Mouse (Mus musculus): ENCODE results near the gene Creb5. TPM values are rescaled to one million over a fixed set of nuclear protein-coding genes. Genes with fewer than 3 reads are reported as not detected.

Gene Creb5
- total RNA-seq, 2 experiments from 2014 or later: 5.0 to 5.2 TPM

DNA sequence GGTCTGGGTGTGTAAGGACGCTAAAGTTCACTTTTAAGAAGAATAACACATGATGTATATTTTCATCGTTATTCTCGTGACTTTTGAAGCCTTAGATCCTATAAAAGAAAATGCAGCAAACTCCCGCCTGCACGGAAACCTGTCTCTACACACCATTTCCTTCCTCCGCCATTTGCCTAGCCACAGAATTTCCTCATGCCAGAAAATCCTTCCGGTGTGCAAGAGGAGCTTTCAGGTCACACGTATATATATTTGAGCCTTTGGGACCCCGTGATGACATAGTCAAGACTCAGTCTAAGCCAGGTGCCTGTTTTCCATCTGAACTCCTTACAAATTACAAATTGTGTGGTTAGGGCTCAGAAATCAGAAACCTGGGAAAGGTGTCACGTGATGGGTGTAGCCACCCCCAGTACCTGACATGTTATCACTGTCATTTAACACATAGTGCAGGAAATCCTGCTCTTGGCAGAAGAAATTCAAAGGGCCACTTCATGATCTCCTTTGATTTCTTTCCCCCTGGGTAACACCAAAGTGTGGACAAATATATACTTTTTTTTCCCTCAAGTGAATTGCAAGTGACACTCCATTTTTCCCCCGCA, 158.9 kb downstream of the Creb5 start:
- no peak for DNase-seq

DNA sequence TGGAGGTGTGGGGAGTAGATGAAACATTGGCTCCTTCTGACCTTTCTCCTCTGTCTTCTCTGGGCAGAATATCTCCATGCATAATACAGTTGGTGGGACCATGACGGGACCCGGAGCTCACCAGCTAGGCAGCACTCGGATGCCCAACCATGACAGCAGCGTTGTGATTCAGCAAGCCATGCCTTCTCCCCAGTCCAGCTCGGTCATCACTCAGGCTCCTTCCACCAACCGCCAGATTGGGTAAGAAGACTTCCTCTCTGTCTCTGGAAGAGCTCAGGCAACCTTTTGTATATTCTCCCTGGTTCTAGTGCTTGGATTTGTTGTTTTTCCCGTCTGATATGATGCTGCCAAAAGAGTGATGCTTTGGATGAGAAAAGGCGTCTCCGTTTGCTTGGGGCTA, 160.4 kb downstream of the Creb5 start:
- no peak for DNase-seq

- no peak for DNase-seq
Observed at GRCm38 (mm10) chr6:53448317-53448870, 161.3 kb downstream of the Creb5 start.

- no peak for DNase-seq
Observed at GRCm38 (mm10) chr6:53449437-53450173, 162.5 kb downstream of the Creb5 start.

GRCm38 (mm10) chr6:53450494-53450893, 163.4 kb downstream of the Creb5 start:
- DNase-seq: peak; percentile 36 to 42

DNA sequence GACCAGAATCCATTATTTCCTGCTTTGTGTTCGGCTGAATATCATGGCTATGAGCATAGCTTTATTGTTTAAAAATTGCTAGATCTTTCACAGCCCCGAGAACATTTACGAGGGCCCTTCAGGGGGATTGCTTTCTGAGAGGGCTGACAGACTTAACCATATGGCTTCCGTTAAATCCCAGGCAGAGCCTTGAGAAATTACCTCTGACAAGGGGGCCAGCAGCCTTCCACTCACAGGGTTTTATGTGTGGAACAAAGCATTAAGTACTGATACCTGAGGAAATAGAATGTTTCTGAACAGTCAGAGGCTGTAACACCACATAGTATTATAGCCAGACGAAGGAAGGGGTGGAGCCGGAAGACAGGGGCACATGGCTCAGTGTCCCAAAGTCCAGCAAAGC, 165.2 kb downstream of the Creb5 start:
- DNase-seq: no peak

DNA sequence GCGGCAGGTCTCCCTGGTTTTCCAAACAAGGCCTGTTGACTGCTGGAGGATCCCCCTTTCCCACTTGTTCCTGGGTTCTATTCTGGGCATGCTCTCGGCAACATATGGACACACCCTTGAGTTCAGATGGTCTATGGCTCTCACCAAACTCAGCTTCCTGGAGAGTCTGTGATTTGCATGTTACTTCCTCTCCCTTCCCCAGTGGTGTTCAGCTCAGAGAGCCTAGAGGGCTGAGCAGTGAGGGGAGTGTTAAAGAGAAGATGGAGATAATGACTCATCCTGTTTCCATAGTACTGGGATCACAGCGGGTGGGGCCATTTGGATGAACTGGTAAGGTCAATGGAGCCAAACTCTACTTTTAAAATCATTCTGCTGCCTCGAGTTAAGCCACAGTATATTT, 168.4 kb downstream of the Creb5 start:
- no peak for DNase-seq

DNA sequence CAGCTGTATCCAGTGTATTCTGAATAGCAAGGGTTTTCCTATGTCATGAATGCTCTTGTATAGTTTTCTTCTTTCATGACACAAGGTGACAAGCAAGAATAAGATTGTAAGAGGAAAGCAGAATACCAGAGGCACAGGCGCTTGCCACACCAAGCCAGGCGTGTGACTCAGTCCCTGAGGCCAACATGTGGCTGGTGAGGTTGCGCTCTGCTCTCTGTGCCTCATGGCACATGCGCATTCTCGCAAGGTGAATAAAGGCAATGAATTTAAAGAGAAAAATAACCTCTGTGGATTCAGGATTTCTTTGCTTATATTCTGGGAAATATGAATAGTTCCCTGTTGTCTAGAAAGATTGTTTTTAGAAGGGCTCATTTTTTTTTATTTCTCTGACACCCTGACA, 169.0 kb downstream of the Creb5 start:
- no peak for DNase-seq

DNA sequence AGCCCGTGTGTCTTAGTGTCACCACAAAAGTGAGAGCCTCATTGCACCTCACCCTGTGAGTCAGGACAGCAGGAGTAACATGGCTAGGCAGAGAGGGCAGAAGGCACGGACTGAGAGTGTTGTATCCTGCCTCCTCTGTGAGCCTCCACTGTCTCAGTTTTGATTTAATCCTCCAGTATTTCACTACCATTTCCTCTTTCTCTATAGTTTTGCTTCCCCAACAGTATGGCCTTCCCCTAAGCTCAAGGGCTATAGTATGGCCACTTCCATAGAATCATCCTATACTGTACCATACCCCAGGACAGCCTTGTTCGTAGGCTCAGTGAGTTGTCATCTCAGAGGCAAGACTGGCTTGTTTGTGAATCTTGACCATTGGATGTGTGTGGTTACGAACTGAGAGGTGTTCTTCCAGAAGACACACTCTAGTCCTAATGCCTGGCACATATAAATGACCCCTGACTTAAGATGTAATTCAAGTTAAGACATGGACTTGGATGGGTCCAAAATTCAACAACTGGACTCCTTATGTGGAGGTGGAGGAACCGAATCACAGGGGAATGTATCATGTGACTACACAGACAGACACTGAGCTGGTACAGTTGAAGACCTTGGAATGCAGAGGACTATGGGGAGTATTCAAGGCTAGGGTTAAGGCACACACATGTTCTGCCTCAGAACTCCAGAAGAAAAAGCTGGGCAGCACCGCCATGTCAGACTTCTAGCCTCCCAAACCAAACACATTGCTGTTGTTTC, 173.1 kb downstream of the Creb5 start:
- DNase-seq: no peak

DNA sequence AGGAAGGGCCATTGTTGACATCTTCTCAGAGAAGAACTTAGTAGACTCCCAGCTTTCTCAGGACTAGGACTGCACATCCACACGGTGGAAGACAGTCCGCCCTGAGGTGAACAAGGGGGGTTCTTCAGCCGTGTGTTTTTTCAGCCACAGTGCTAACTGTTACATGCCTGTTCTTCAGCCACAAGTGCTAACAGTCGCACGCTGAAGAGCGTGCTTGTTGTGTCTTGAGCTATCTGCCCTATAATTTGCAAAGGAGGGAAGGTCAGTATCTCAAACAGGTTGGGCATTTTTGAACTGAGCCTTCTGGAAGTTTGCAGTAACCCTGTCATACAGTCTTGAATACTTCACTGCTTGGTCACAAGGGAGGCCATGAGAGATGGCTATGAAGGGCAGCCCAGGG, 174.0 kb downstream of the Creb5 start:
- DNase-seq: no peak

- no peak for DNase-seq
Observed at GRCm38 (mm10) chr6:53461775-53462770, 175.0 kb downstream of the Creb5 start.

DNA sequence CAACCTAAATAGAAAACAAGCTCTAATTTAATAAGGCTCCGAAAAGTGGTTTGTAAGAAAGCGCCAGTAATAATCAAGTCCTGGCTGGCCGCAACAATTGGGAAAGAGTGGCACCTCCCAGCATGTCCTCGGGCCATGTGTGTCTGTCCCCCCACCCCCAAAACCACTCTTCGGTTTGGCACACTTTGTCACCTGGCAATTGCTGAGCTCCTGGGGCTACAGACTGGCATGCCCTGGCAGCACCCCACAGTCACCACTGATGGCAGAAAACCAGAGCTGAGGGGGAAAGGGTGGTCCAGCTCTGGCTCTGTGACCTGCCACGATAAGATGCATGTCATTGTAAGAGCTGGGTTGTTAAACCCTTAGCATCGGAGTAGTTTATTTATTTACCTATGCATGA, 175.7 kb downstream of the Creb5 start:
- no peak for DNase-seq

- DNase-seq: no peak
Observed at GRCm38 (mm10) chr6:53463261-53463813, 176.3 kb downstream of the Creb5 start.

DNA sequence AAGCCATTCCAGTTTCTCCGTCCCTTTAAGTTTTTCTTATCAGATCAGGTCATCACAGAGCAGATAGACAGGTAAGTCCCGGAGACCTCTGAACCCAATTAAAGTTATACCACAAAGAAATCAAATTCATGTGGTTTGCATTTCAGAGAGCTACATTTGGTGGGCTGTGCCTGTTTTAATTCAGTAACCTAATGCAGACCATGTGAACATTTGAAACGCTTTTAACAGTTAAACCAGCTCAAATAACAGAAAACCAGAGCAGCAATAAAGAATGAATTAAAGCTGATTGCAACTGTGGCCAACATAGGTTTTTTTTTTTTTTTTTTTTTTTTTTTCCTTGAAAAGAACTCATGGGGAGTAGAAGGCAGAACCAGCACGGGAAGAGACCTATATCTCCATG, 182.1 kb downstream of the Creb5 start:
- DNase-seq: no peak

DNA sequence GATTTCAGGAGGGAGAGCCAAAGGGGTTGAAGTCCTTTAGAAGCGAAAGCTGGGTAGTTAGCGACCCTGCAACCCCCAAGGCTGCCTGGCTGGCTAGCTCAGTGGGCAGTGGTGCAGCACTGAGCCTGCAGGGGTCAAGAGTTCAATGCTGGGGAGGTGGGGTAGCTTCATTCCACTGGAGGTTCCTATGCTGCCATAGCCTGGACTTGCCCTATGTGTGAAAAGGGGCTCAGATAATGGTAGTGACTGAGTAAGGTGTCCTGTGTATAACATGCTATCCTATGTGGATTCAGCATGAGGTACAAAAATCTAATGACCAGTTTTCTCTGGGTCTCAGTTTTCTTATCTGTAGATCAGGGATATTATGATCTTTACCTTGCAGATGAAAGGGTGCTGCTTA, 182.6 kb downstream of the Creb5 start:
- DNase-seq: no peak

- DNase-seq: no peak
Observed at GRCm38 (mm10) chr6:53470559-53470958, 183.5 kb downstream of the Creb5 start.

GRCm38 (mm10) chr6:53470999-53471591, 184.0 kb downstream of the Creb5 start:
- no peak for DNase-seq

- DNase-seq: no peak
Observed at GRCm38 (mm10) chr6:53472751-53473150, 185.7 kb downstream of the Creb5 start.

- DNase-seq: no peak
Observed at GRCm38 (mm10) chr6:53477501-53477900, 190.4 kb downstream of the Creb5 start.

- no peak for DNase-seq
Observed at GRCm38 (mm10) chr6:53490917-53491316, 203.8 kb downstream of the Creb5 start.

GRCm38 (mm10) chr6:53491331-53491730, 204.3 kb downstream of the Creb5 start:
- no peak for DNase-seq

All from layer of hippocampus, postnatal 36 days (tissue).